Mouse (Mus musculus) CD4-positive, CD25-positive, alpha-beta regulatory T cell, adult 4 months (primary cell): ENCODE measurements around the gene Capn2. TPM values are rescaled to one million over a fixed set of nuclear protein-coding genes. Genes with fewer than 3 reads are reported as not detected.

Experiments
- ATAC-seq: one replicate; pipeline ENCODE4 v1.8.0; 2017
- polyA plus RNA-seq, 2 experiments: library from polyadenylated mRNA; unstranded; fragments of 100-300 nt; shearing (Covaris generic); gene quantifications; one replicate each; pipeline ENCODE4 v1.2.1; 2017

Gene Capn2
- polyA plus RNA-seq, 2 experiments from 2014 or later: 38.3 to 52.4 TPM

DNA sequence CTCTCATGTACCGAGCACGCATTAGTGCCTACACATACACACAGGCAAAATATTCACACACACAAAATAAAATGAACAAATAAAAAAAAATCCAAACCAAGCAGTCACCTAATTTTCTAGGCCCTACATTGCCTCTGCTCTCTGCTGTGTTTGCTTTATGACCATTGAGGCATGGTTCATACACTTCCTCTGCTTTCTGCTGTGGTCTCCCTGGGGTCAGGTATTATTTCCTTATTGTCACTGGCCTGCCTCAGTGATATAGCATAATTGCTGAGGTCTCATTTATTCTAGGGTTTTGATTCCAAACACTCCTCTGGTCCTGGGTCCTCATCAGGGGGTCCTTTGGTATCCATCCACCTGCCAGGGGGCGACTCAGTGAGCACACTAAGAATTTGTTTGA is 8.2 kb upstream of the Capn2 start:
- no peak for ATAC-seq

DNA sequence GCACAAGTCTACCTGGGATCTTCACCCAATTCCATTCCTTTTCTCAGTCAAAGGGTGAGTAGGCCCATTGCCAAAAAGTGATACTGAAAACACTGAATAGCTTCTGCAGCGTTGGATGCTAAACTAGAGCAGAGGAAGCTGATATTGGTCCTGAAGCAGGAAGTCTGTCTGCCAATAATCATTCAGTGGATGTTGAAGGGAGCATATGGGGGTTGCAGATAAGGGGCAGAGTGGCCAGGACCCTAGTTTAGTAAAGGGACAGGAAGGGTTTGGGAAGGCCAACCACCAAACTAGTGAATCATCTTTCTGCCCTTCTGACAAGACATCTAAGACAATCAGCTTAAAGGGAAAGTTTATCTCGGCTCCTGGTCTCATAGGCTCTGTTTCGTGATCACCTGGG is 6.3 kb upstream of the Capn2 start:
- no peak for ATAC-seq

DNA sequence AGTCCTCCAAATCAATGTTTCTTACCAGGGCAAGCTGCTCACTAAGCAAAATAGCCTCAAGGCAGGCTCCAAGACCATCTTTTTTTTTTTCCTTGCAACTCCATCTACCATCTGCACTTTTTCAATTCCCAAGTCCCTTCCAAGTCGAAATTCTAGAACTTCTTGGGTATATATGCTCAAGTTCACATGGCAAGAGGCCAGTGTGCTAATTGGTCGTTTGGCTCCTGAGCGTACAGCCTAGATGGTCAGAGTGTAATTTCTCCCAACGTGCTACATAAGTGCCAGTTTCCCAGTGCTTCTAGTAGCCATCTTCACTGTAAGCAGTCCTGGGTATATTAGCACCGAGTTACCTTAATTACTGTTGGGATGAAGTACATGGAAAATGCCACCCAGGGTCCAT is 5.6 kb upstream of the Capn2 start:
- no peak for ATAC-seq

DNA sequence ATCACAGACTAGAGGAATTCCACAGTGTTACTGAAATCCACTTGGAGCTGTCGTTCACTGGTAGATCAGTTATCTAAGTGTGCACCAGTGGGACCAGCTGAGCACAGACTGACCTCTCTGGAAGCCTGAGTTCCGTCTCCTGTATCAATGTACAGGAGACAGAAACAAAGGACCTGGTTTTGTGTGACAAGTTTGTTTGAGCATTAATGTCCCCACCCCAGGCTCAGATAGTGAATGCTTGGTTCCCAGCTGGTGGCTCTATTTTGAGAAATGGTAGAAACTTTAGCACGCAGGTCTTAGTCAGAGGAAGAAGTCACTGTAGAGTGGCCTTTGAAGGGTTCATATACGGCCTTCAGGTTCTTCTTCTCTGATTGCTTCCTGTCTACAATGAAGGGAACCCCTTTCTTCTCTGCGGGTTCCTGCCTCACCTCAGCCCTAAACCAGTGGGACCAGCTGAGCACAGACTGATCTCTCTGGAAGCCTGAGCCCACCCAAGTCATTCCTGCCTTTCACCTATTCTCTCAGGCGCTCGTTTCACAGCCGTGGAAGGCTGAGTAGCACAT is 3.6 kb upstream of the Capn2 start:
- peak; percentile 25 for ATAC-seq

DNA sequence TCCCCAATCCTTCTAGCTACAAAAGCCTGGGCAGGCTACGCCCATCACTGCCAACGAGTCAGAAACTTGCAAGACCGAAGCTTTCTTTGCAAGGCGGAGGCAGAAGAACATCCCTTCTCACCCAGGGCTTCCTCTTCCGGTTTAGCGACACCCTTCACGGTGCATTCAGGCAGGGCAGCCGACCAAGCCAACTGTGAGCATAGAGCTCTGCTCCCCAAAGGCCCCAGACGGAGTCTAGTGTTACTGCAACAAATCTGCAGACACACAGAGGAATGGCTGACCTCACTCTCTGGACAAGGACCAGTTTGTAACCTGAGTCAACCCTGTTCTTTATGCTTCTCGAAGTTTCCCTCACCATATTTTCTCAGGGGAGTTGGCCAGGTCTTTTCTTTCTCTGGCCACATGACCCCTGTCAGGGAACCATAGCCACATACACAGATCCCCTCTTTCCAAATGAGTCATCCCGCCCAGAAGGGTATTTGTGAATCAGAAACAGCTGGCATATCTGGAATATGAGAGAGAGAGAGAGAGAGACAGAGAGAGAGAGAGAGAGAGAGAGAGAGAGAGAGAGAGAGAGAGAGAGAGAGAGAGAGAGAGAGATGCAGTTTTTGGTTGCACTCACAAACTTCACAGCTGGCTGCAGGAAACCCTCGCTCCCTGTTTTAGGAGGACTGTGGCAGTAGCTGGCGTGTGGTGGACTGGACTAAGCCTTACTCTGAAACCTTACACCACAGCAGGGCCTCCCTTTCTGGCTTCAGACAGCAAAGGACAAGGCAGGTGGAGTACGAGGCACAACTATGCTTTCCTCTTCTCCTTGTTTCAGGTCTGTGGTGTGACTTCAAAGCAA is 2.9 kb upstream of the Capn2 start:
- peak; percentile 66 for ATAC-seq

DNA sequence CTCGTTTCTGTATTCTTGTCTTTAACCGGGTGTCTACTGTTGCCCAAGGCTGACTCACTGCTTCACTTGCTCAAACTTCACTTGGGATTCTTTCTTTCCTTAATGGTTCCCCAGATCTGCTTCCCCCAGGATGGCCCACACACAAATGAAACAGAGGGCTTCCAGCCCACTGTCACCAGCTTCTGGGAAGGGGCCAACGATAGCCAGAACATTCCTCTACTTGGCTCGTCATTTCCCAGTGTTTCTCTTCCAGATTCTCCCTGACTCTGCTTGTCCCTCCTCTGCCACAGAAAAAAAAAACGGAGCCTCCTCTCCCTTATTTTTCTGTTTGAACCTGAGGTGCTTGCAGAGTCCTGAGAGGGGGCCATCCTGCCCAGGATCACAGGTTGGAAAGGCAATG is 1.9 kb upstream of the Capn2 start:
- ATAC-seq: no peak

DNA sequence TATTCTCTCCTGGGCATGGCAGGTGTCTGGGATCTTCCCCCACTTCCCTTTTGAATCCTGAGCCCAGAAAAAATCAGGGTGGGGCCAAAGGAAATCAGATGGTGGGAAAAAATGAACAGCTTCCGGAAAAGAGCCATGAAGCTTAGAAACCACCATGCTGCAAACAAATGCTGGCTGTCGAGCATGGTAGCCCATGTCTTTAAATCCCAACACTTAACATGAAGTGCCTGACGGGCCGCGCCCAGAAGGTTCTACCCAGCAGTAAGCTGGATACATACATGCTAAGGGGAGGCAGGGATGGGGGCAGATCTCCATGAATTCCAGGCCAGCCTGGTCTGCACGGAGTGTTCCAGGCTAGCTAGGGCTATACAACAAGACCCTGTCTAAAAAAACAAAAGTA is 1.4 kb upstream of the Capn2 start:
- ATAC-seq: no peak

DNA sequence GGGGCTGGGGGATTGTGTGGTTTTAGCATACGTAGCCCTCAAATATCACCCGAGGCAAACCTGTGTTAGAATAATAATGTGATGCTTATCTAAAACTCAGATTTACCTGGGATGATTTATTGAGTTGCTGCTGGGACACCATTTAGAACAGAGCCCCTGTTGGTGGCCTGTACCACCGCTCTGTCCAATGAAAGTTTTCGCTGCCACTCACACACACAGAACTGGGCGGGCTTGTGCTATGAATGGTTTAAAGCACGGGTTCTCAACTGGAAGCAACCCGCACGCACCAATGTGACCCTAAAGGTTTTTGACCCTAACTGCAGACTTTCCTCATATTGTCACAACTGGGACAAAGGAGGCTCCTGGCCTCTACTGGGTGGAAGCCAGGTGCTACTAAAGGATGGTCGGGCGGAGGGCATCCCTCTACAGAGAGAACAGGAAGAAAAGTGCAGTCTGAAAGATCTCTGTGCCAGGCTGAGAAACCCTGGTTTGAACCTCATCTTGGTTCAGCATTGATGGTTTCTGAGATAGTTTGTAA is 804 bp upstream of the Capn2 start:
- peak; percentile 4 for ATAC-seq

DNA sequence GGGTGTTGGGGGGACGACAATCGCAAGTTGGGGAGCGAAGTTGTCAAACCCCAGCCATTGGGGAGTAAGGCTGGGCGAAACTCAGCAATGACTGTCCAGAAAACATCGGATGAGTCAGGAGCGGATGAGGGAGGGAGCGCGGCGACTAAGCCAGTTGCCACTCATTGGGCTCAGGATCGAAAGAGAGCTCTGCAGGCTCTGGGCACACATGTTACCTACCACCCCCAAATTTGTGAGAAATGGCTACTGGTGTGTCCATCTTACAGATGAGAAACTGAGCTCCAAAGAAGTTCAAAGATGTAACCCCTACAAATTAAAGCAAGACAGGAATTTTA is 236 bp upstream of the Capn2 start:
- peak; percentile 38 for ATAC-seq

DNA sequence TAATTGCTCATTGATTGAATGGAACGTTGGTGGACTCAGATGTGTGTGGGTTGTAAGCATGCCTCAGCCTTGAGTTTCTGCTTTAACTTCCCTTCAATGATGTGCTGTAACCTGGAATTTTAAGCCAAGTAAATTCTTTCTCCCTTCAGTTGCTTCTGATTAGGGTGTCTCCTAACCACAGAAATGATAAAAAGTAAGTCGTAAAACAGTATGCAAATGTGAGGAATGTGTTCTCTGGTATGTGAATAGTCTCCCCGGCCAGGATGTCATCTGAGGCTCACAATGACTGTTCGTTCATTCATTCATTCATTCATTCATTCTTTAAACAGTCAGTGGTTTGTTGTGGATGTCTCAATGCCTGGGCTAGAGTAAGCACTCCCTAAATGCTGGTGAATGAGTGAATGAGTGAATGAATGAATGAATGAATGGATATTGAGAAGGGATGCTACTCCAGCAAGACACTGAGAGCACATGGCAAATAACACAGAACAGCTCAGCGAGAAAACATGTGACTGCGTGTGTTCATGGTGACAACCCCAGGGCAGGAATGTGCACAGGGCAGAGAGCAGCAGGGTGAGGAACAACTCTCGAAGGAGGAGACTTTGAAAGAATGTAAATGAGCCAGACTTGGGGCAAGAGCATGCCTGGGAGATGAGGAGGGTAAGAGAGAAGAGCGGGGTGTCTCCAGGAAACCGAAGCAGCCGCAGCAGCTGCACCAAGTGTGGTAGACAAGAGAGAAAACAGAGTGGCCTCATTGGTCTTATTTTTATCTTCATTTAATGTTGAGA is 2.4 kb downstream of the Capn2 start:
- no peak for ATAC-seq

DNA sequence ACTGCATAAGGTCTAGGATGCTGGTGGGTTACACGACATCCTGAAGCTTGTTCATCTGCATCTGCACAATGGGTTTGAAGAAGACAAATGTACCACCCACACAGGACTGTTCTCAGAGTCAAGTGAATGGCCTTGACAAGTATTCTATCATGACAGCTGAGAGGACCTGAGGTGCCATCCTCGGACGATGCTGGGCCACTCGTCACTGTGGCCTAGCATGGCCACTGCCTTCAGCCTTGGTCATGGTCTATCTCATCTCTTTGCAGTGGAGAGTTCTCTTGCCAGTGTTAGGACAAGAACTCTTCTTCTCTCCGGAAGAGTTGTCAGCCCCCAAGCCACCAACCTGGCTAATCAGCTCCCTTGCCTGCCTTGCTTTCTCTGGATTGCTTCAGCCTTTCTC is 3.7 kb downstream of the Capn2 start:
- no peak for ATAC-seq

DNA sequence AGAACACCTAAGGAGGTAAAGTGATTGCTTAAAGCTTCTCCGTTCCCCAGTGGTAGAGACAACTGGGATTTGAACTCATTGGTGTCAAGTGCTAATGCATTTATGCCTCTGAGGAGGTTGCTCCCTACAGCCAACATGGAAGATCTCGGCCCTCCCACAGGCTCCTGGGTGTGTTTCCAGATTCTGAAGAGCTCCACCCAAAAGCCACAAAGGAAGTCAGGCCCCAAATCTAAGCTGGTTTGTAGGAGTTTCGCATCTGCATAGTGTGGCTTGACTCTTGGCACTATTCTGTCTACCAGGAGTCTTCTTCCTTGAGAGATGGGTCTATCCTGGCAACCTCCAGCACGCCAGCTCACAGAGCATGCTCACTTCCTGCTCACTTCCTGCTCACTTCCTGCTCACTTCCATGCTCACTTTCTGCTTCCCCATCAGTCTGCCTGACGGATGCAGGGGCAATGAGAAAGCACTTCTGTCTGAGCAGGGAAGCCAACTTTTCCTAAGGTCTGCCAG is 4.5 kb downstream of the Capn2 start:
- ATAC-seq: no peak

DNA sequence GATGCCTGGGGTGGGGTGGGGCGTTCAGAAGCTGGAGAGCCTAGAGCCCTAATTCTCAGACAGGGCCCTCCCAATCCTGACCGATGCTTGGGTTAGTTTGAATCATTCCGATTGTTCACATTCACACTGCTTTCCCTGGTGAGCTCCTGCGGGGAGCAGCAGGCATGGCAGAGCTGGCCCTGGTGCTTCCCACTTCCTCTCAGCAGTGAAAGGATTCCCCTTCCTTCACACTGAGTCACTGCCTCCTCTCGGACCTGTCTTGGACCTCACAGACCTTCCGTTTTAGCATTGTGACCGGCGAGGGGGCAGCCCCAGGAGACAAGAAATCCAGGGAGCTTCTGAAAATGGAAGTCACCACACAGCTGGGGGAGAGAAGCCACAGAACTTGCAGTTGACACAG is 5.6 kb downstream of the Capn2 start:
- ATAC-seq: no peak

DNA sequence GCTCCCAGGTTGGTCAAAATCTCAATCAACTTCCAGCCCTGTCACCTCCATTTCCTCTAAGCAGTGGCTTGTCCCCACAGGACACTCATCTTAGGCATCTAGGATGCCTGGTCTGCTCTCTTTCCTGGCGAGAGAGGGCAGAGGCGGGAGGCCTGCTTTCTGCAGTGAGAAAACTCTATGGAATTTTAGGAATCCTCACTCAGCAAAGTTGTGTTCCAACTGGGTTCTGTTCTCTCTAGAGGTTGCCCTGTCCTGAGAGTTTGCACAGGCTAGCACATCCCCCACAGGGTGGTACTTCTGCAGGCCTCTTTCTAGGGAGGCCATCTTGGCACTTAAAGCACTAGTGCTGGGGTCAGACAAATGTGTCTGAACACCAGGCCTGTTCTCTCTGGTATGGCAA is 6.3 kb downstream of the Capn2 start:
- ATAC-seq: no peak

DNA sequence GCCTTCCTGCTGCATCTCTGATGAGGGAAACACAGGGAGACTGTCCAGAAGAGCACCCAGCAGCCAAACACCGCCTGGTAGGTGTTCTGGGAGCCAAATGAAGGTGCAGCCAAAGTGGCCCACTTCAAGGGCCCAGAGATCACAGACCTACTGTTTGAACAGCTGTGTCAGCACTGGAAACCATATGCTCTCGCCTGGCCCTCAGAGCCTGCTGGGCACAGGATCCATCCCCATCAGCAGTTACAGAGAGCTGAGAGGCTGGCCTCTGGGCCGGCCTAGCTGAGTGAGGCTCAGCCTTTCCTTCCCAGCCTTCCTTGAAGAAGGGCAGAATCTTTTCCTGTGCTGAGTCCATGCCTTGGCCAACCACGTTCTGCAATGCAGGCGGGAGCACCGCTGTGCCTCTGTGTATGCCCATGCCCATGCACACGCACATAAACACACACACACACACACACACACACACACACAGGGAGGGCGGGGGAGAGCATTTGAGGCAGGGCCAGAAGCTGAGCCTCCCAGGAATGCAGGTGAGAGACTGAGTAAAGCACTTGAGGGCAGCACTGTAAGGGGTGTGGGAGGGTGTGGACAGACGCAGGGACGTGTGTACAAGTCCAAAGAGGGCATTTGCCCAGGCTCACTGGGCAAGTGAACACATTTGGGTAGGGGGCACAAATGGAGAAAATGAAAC is 8.2 kb downstream of the Capn2 start:
- ATAC-seq: no peak

DNA sequence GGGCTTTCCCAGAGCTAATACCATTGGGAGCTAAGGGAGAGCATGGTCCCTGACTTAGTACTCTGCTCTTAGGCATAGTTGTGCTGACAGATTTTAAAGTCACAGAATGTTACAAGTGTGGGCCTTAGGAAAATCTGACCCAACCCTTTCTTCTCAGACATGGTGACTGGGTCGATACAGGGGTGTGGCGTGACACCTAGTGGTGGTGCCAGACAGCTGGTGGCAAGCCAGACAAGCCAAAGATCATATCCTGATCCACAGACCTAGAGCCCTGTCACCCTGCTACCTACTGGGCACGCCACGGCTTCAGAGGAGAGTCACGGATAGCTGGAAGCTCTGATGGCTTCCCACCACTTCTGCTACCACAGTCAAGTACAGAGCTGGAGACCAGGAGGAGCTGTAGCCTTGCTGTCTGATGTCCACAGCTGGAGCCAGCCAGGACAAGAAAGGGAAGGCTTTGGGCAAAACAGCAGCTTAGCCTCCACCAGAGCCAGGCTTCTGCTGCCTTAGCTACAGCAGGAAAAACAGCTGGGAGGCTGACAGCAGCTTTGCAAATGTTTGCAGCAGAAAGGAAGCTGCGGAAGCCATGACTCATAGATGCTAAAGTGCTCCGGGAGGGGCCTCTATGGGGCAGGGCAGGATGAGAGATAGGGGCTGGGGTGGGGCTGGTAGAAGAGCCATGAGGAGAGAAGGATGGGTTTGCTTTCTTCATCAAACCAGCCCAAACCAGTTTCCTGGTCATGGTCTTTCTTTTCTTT is 11.0 kb downstream of the Capn2 start:
- peak; percentile 96 for ATAC-seq

DNA sequence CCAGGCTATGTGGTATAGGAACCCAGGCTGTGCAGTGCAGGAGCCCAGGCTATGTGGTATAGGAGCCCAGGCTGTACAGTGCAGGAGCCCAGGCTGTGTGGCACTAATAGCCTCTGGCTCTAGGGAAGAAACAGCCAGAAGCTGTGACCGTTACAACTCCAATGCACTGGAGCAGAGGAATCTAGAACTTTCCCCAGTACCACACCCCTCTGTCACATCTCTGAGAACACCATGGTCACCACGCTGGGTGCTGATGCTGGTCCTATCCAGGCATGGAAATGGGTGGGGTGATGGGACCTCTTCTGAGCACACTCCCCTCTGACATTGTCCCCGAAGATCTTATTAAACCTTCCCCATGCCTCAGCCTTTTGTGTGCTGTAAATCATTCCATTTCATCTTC is 12.1 kb downstream of the Capn2 start:
- no peak for ATAC-seq

DNA sequence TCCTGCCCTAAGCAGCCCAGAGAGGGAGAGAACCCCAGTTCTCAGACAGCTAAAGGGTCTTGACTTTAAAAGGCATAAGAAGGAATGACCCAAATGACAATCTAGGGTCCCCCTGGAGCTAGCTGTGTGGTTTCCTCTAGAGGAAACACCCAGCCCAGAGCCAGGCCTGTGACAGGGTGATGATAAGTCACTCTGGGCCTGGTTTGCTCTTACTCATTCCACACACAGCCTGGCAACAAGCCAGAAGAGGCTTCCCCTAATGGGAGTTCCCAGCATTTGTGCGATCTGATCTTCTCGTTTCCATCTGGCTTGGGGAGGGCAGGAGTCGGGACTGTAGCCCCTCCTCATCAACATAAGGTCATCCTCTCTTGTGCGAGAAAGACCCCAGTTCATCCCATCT is 13.2 kb downstream of the Capn2 start:
- ATAC-seq: peak; percentile 55

DNA sequence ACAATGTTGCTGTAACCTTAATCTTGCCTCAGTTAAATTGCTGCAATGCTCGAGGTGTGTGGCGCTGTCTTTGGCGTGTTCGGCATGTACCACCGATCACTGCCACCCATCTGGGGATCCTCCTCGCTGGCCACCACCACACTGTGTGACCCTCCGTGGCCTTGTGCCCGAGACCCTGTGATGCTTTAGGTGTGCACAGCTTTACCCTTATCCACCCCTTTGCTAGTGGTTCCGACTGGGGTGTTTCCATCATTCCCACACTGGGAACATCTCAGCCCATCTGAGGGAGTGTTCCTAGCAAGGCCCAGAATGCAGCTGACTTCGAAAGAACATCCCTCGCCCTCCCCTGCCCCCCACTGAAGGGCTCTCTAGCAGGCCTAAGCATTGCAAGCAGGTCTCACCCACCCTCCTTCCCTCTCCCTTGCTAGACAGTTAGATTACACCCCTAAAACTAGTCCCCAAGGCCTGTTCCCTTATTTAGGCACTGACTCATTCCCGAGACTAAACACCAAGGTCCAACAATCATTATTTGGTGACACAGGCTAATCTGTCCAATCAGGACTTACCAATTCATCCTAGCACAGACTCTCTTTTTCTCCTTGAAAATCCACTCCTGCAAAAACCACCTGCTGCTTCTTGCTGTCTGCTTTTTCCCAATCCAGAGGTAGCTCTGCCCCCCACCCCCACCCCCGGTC is 14.1 kb downstream of the Capn2 start:
- ATAC-seq: no peak

DNA sequence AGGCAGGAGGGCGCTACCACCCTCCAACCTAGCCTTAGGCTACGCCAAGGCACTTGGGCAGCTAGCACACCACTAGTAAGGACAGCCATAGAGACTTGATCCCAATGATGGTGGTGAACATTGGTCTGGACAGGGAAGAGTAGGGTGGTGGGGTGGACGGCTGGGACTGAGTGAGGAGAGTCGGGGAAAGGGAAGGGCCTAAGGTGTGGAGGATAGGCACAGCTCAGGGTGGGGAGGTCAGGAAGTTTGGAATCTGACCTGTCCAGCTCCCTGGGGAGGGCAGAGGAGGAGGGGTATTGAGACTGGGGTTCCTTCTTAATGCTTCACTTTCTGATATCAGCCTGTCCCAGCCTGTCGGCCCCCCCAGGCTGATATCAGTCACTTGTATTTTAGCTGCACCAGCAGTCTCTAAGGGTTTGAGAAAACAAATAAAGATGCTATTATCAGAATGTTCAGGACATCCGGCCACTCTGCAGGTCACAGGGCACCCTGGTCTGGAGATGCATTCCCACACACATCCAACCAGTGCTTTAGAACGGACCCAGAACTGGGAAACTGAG is 14.8 kb downstream of the Capn2 start:
- no peak for ATAC-seq

DNA sequence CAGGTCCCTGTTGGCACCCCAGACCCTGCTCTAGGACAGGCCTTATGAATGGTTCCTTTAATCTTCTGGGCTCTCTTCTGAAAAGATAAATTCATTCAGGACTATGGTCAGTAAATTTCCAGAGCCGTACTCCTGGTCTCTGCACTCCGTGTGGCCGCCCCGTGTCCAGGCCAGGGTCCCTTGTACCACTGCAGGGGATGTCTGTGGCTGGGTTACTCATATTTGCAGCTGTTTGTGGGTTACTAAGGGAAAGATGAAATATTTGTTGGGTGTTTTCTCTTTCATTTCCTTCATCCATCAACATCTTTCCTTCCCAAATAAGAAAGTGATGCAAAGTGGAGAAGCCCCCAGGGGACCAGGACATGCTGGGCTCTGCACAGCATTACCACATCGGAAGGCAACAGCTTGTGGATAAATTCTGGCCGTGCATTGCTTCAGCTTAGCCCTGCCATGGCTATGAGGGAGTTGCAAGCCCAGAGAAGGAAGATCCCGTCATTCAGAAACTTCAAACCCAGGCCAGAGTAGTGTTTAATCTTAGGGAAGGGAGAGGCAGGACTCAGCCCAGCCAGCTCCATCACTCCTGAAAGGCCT is 15.5 kb downstream of the Capn2 start:
- ATAC-seq: no peak
